Mouse (Mus musculus): ENCODE data around the gene Mdga1.

DNA sequence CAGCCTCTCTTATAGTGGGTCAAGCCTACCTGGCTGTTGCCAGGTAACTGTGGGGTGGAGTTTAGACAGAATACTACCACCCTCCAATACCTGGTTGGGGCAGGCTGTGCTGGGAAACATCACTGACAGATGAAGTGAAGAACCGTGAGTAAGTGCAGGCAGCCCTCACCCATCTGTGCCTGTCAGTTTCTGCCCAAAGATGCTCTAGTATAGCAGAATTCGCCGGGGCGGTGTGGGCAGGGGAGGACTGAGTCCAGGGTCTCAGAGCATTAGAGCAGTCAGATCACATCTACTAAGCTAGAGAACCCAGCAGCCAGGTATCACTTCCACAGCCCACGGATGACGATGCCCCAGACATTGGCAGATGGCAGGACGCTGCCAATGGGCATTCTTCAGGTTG is 15.0 kb upstream of the Mdga1 start:
- TF ChIP-seq POLR2AphosphoS2 (IDR thresholded peaks at IDR 0.05; ENCODE audit: insufficient read length, low read depth) (no peak), REST (IDR thresholded peaks at IDR 0.05; ENCODE audit: insufficient read depth, insufficient read length) (no peak), E2F4 (IDR thresholded peaks at IDR 0.05; ENCODE audit: insufficient read depth) (no peak), POLR2A (IDR thresholded peaks at IDR 0.05; ENCODE audit: insufficient read length, low read depth) (no peak), TCF12 (IDR thresholded peaks at IDR 0.05; ENCODE audit: insufficient read depth, poor library complexity, severe bottlenecking) (no peak), MAX (IDR thresholded peaks at IDR 0.05; ENCODE audit: low read depth) (no peak), MYOD1 (IDR thresholded peaks at IDR 0.05; ENCODE audit: control insufficient read depth in 1 of 3, insufficient read length in 2 of 3, low read depth in 2 of 3) (peak in 1 of 3 experiments; percentile 9), MYOG (IDR thresholded peaks at IDR 0.05; ENCODE audit: control insufficient read depth in 1 of 3, insufficient read depth in 1 of 3, insufficient read length in 2 of 3, low read depth in 2 of 3) (no peak), USF1 (IDR thresholded peaks at IDR 0.05; ENCODE audit: low read depth) (no peak)
